Mouse (Mus musculus) hindbrain, embryonic 14.5 days (tissue): ENCODE data around the gene Lztr1. TPM values are rescaled to one million over a fixed set of nuclear protein-coding genes. Genes with fewer than 3 reads are reported as not detected.
A peak's percentile ranks its signal among the peaks of the same experiment; 100 is the strongest.

ENCODE experiments used
- ATAC-seq: fragments of 200-750 bp; cut with Nextera tagmentation; 2 replicates; pipeline ENCODE4 v1.8.0; 2017; ENCODE audit warnings: moderate number of reproducible peaks, mild to moderate bottlenecking, moderate TSS enrichment, moderate library complexity; ENCODE audit not compliant: low FRiP score
- DNase-seq: peaks from one replicate; pipeline ENCODE4 v3.0.0-alpha.2; 2015; ENCODE audit warnings: low spot score
- H3K27ac ChIP-seq: fragments of 300-500 bp; sonication (generic); 2 replicates; pipeline ENCODE4 v1.5.1; 2014; ENCODE audit warnings: mild to moderate bottlenecking, moderate library complexity
- H3K27me3 ChIP-seq: fragments of 300-500 bp; sonication (generic); 2 replicates; pipeline ENCODE4 v1.6.1; 2014; ENCODE audit warnings: mild to moderate bottlenecking, low read length, mixed read lengths; ENCODE audit not compliant: control insufficient read depth, insufficient read depth
- H3K36me3 ChIP-seq: fragments of 300-500 bp; sonication (generic); replicated peaks from 2 replicates; pipeline ENCODE4 v1.6.1; 2014; ENCODE audit not compliant: control insufficient read depth, insufficient read depth
- H3K4me1 ChIP-seq: fragments of 300-500 bp; sonication (generic); replicated peaks from 2 replicates; pipeline ENCODE4 v1.6.1; 2014; ENCODE audit warnings: antibody characterized with exemption, low read length, mixed read lengths; ENCODE audit not compliant: control insufficient read depth, insufficient read depth
- H3K4me2 ChIP-seq: fragments of 300-500 bp; sonication (generic); replicated peaks from 2 replicates; pipeline ENCODE4 v1.6.1; 2014; ENCODE audit warnings: mild to moderate bottlenecking, moderate library complexity
- H3K4me3 ChIP-seq: fragments of 300-500 bp; sonication (generic); replicated peaks from 2 replicates; pipeline ENCODE4 v1.5.1; 2014; ENCODE audit warnings: mild to moderate bottlenecking, low read length
- H3K9ac ChIP-seq: fragments of 300-500 bp; sonication (generic); 2 replicates; pipeline ENCODE4 v1.6.1; 2014
- H3K9me3 ChIP-seq: fragments of 300-500 bp; sonication (generic); 2 replicates; pipeline ENCODE4 v1.6.1; 2016; ENCODE audit warnings: low read length; ENCODE audit not compliant: control insufficient read depth
- WGBS: fragments of 180-500 bp; shearing (Covaris S2); extraction: QIAGEN DNeasy Blood & Tissue Kit; methylation state at CpG from one replicate; pipeline ENCODE4 v1.1.7; 2014; 5-methylcytosine and 5-hydroxymethylcytosine counted together
- polyA plus RNA-seq: library from polyadenylated mRNA; unstranded; fragments of >200 nt; fragmentation: Nextera tagmentation; extraction: Ambion mirVana; gene quantifications from 2 replicates; pipeline ENCODE4 v1.2.1, GENCODE M21; 2014

Lztr1 gene
- 112 and 117 TPM in 2 replicates for polyA plus RNA-seq

DNA sequence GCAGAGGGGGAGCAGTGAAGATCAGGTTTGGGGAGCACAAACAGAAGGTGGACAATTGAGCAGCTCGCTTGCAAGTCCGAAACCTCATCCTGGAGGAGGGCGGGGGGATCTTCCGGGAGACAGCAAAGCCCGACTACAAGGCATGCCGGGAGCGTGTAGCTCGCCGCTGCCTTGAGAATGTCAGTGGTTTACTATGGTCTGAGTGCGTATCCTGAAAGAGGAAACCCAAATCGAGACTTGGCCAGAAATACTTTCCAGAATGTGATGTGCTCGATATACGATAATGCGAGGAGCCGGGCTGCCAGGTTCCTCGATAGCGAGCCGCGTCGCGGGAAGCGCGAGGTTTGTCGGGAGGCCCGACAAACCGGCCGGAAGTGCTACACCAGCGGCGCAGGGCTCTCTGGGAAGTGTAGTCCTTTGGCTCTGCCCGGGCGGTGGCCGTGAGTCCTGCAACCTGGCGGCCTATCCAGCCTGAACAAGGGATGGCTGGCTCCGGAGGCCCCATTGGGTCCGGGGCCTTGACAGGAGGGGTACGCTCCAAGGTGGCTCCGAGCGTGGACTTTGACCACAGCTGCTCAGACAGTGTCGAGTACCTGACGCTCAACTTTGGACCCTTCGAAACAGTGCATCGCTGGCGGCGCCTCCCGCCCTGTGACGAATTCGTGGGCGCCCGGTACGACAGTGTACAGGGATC lies at the start of gene Lztr1:
Gene Lztr1 (plus strand): TSS at position 143 of the 694 bp plus-strand sequence.
- WGBS = under 1% methylated on average over 50 of the region's 50 CpGs
- ATAC-seq = peak; percentile 97
- H3K9me3 ChIP-seq = no peaks in the 10 kb centered on the region

DNA sequence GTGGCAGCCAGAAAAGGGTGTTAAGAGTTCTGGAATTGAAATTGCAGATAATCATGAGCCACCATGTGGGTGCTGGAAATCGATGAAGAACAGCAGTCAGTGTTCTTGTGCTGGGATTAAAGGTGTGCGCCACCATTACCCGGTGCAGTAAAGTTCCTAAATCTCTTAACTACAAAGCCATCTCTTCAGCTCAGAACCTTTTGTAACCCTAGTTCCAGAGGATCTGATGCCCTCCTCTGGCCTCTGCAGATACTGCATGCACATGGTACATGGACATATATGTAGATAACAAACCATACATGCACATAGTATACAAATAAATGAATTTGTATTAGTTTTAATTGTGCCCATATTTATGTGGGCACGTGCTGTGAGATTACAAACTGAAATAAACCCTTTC lies 48.2 kb upstream of the Lztr1 start:
- 91% methylated on average over 4 of the region's 4 CpGs for WGBS
- Histone ChIP-seq H3K27ac (no peak overlapping the region), H3K4me3 (no peak overlapping the region), H3K27me3 (no peaks in the 10 kb centered on the region), H3K9ac (no peak overlapping the region), H3K4me1 (peaks cover 13% of the 10 kb centered on the region), H3K9me3 (no peaks in the 10 kb centered on the region), H3K4me2 (no peak overlapping the region), H3K36me3 (peaks cover 26% of the 10 kb centered on the region)
- DNase-seq (no peak), ATAC-seq (no peak)

More for the DNA sequence above, at the start of gene Lztr1:
- peak within 1 kb of the TSS; percentile 95 for H3K27ac ChIP-seq
- peaks cover 22% of the 10 kb centered on the region for H3K36me3 ChIP-seq
- H3K4me2 ChIP-seq = peak within 1 kb of the TSS; percentile 76
- peak within 1 kb of the TSS; percentile 75 for H3K9ac ChIP-seq
- no peaks in the 10 kb centered on the region for H3K27me3 ChIP-seq
- peaks cover 14% of the 10 kb centered on the region for H3K4me1 ChIP-seq
- H3K4me3 ChIP-seq = peak within 1 kb of the TSS; percentile 70
- DNase-seq = peak; percentile 90

DNA sequence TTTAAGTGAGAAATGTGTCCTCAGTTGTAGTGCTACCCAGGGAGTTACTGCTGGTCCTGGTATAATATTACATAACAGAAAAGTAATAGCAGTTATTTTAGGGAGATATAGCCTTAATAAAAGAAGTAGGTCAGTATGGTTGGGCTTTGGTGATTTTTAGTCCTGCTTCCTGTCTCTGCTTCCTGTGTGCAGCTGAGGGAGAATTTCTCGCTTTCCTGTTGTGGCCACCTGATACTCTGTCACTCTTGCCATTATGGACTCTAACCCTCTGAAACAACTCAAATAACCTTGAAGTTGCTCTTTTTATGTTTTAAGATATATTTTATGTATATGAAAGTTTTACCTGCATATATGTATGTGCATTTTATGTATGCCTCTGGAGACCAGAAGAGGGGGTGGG lies 46.9 kb upstream of the Lztr1 start:
- 84% methylated on average over 1 of the region's 1 CpGs for WGBS
- ATAC-seq = no peak

DNA sequence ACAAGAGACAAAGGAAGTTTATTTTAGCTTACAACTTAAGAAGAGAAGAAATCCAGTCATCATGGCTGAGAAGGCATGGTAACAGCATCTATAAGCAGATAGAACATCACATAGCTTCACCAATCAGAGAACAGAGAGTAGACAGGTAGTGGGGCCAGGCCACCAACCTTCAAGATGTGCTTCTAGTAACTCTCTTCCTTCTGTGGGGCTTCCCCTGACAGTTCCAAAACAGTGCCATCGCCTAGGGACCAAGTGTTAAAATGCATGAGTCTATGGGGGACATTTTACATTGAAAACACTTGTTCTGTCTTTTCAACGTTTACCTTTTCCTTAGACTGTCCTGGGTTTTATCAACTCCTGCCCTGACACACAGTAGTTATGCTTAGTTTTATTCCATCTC lies 45.3 kb upstream of the Lztr1 start:
- Histone ChIP-seq H3K9ac (no peak overlapping the region), H3K9me3 (no peaks in the 10 kb centered on the region)

More for the DNA sequence above, 46.9 kb upstream of the Lztr1 start:
- peaks cover 17% of the 10 kb centered on the region for H3K36me3 ChIP-seq
- H3K27ac ChIP-seq = no peak overlapping the region
- no peak overlapping the region for H3K4me2 ChIP-seq
- no peak for DNase-seq
- no peaks in the 10 kb centered on the region for H3K9me3 ChIP-seq
- H3K4me3 ChIP-seq = no peak overlapping the region
- H3K4me1 ChIP-seq = peaks cover 5% of the 10 kb centered on the region; the same call in 1 of the 2 replicates
- no peaks in the 10 kb centered on the region for H3K27me3 ChIP-seq
- no peak overlapping the region for H3K9ac ChIP-seq

DNA sequence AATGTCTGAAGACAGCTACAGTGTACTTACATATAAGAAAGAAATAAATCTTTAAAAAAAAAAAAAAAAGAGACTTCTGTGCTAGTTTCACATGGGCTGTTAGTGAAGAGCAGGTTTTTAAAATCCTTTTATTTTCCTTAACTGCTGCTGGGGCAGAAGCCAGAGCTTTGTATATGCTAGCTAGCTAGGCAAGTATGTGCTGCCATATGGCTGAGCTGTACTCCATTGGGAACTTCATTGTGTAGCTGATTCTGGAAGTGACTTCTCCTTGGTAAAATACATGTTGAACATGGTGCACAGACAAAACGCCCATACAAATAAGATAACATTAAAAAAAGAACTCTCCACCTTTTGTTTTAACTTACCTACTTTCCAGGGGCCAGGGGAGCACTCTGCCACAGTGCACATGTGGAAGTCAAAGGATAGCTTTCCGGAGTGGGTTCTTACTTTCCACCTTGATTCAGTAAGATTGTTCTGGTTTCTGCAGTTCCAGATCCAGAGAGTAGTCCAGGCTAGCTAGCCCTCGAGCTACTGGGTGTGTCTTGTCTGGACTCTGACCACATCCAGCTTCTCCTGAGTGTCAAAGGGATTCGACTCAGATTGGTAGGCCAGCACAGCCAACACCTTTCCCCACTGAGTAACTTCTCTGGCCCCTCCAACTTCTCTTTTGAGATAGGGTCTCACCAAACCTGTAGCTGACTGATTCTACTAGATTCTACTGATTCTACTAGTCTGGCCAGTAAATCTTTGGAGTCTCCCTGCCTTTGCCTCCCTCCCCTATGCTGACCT lies 41.4 kb upstream of the Lztr1 start:
- H3K9me3 ChIP-seq = no peaks in the 10 kb centered on the region
- H3K27ac ChIP-seq = no peak overlapping the region
- WGBS = 94% methylated on average over 4 of the region's 4 CpGs
- H3K9ac ChIP-seq = no peak overlapping the region
- H3K4me2 ChIP-seq = no peak overlapping the region
- DNase-seq (no peak), ATAC-seq (no peak)
- H3K36me3 ChIP-seq = peaks cover 31% of the 10 kb centered on the region
- no peak overlapping the region for H3K4me3 ChIP-seq
- no peaks in the 10 kb centered on the region for H3K4me1 ChIP-seq
- no peaks in the 10 kb centered on the region for H3K27me3 ChIP-seq

More for the DNA sequence above, 45.3 kb upstream of the Lztr1 start:
- no peaks in the 10 kb centered on the region for H3K4me1 ChIP-seq
- DNase-seq (no peak), ATAC-seq (no peak)
- H3K4me2 ChIP-seq = no peak overlapping the region
- H3K36me3 ChIP-seq = peaks cover 11% of the 10 kb centered on the region; the same call in 1 of the 2 replicates
- no peak overlapping the region for H3K27ac ChIP-seq
- WGBS = 91% methylated on average over 2 of the region's 2 CpGs
- H3K4me3 ChIP-seq = no peak overlapping the region
- no peaks in the 10 kb centered on the region for H3K27me3 ChIP-seq

DNA sequence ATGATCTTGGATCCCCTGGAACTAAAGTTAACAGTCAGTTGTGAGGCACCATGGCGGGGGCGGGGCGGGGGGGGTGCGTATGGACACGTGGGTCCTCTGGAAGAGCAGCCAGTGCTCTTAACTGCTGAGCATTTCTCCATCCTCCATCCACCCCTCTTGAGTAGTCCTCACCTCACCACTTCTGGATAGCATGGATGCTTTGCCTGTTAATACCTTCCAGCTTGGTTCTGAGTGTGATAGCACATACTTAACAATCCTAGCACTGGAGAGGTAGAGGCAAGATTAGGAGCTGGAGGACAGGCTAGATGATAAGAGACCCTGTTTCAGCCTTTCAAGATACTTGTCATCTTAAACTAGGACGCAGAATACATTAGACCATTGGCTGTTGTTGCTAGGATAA lies 36.0 kb upstream of the Lztr1 start:
- no peak for ATAC-seq
- Histone ChIP-seq H3K4me2 (no peak overlapping the region), H3K27me3 (no peaks in the 10 kb centered on the region), H3K9me3 (no peaks in the 10 kb centered on the region), H3K4me3 (no peak overlapping the region), H3K9ac (no peak overlapping the region), H3K4me1 (no peaks in the 10 kb centered on the region), H3K27ac (no peak overlapping the region), H3K36me3 (peaks cover 41% of the 10 kb centered on the region)
- WGBS = 93% methylated on average over 6 of the region's 6 CpGs
- DNase-seq = no peak

DNA sequence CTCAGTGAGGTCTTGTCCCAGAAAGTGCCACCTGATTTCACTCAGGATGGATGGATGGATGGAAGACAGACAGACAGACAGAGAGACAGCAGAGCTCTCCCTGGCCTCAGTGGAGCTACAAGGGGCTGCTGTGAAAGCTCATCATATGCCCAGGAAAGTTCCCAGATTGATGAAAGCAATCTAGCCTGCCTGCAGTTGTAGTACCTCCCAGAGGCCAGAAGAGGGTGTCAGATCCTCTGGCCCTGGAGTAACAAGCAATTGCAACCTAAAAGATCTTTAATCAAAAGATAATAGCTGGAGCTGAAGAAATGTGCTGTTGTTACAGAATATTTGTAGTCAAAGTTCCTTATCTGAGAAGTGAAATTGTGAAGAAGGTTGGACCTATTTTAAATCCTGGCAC lies 34.4 kb upstream of the Lztr1 start:
- H3K4me2 ChIP-seq = no peak overlapping the region
- peaks cover 36% of the 10 kb centered on the region for H3K36me3 ChIP-seq
- H3K9ac ChIP-seq = no peak overlapping the region
- ATAC-seq (no peak), DNase-seq (no peak)
- H3K27me3 ChIP-seq = no peaks in the 10 kb centered on the region
- no peaks in the 10 kb centered on the region for H3K4me1 ChIP-seq
- H3K27ac ChIP-seq = no peak overlapping the region
- no peaks in the 10 kb centered on the region for H3K9me3 ChIP-seq
- H3K4me3 ChIP-seq = no peak overlapping the region

DNA sequence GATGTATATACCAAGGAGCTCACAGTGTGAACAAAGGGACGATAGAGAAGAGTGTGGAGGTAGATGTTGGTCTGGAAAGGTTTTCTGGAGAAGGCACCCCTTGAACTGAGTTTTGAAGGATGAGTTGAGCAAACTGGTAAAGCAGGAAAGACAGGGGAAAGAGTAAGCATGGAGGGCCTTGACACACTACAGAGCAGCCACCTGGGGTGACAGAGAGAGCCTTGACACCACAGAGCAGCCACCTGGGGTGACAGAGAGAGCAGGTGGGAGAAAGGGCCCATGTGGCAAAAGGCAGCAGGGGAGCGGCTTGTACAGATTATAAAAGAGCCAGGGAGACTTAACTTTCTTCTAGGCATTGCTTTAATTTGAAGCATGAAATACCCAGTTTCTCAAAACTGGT lies 33.7 kb upstream of the Lztr1 start:
- no peak for ATAC-seq
- 98% methylated on average over 2 of the region's 2 CpGs for WGBS
- H3K4me1 ChIP-seq = no peaks in the 10 kb centered on the region
- no peak overlapping the region for H3K4me2 ChIP-seq
- no peak for DNase-seq
- H3K9me3 ChIP-seq = no peaks in the 10 kb centered on the region
- peaks cover 33% of the 10 kb centered on the region for H3K36me3 ChIP-seq
- H3K27me3 ChIP-seq = no peaks in the 10 kb centered on the region
- H3K9ac ChIP-seq = no peak overlapping the region
- no peak overlapping the region for H3K4me3 ChIP-seq
- no peak overlapping the region for H3K27ac ChIP-seq

DNA sequence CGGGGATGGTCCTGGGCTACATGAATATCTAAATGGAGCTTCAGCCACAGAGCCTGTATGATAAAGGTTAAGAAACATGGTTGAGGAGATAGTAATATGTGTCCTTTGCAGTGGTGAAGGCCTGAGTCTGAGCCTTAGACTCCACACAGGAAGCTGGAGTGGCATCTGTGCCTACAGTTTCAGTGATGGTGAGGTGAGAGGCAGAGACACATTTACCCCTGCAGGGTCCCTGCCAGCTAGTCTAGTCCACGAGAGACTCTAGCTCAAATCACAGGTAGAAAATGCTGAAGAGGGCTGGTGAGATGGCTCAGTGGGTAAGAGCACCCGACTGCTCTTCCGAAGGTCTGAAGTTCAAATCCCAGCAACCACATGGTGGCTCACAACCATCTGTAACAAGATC lies 33.2 kb upstream of the Lztr1 start:
- Histone ChIP-seq H3K9ac (no peak overlapping the region), H3K4me1 (no peaks in the 10 kb centered on the region)
- WGBS = 94% methylated on average over 4 of the region's 4 CpGs

More for the DNA sequence above, 33.2 kb upstream of the Lztr1 start:
- Histone ChIP-seq H3K36me3 (peaks cover 27% of the 10 kb centered on the region), H3K4me3 (no peak overlapping the region), H3K4me2 (no peak overlapping the region), H3K27me3 (no peaks in the 10 kb centered on the region), H3K9me3 (no peaks in the 10 kb centered on the region), H3K27ac (no peak overlapping the region)
- DNase-seq = no peak
- no peak for ATAC-seq
